Mouse (Mus musculus): ENCODE data around the gene Stab2. TPM values are rescaled to one million over a fixed set of nuclear protein-coding genes. Genes with fewer than 3 reads are reported as not detected.

Gene Stab2
- polyA plus RNA-seq, 1 experiment from 2014 or later: 3.8 TPM

GRCm38 (mm10) chr10:86890166-86890930 lies 117.5 kb downstream of the Stab2 start:
- ATAC-seq (ENCODE audit: low FRiP score, low TSS enrichment): no peak
- Histone ChIP-seq H3K4me2 (replicated peaks; ENCODE audit: low read depth, low read length) (no peak overlapping the region), H3K4me3 (ENCODE audit: low read length) (no peak overlapping the region), H3K27ac (ENCODE audit: low read depth, low read length) (no peak overlapping the region), H3K4me1 (ENCODE audit: control insufficient read depth, insufficient read depth, low read length) (no peaks in the 10 kb centered on the region), H3K9ac (ENCODE audit: low read depth, low read length) (no peak overlapping the region), H3K27me3 (ENCODE audit: control insufficient read depth, insufficient read depth, low read length) (no peaks in the 10 kb centered on the region), H3K36me3 (ENCODE audit: control insufficient read depth, insufficient read depth, low read length) (no peaks in the 10 kb centered on the region), H3K9me3 (ENCODE audit: control insufficient read depth, low read length) (no peaks in the 10 kb centered on the region)
- 90% methylated on average over 14 of the region's 14 CpGs for WGBS

DNA sequence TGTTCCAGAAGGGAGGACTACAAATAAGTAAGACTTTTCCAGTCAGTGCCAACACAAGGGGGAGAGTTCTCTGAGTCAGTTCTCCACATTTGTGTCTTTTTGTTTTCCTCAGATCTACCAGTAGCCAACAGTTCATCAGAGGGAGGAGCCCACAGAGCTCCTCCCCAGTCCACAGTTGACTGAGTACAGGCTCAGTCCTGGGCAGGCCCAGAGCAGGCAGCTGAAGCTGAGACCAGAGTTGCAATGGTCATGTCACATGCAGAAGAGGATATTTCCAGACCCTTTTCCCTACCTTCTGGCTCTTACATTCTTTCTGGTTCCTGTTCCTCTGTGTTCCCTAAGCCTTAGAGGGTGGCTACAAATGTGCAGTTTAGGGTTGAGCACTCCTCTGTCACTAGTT lies 118.4 kb downstream of the Stab2 start:
- Histone ChIP-seq H3K9ac (ENCODE audit: low read depth, low read length) (no peak overlapping the region), H3K27me3 (ENCODE audit: control insufficient read depth, insufficient read depth, low read length) (no peaks in the 10 kb centered on the region), H3K9me3 (ENCODE audit: control insufficient read depth, low read length) (no peaks in the 10 kb centered on the region), H3K36me3 (ENCODE audit: control insufficient read depth, insufficient read depth, low read length) (no peaks in the 10 kb centered on the region), H3K4me3 (ENCODE audit: low read length) (no peak overlapping the region), H3K4me1 (ENCODE audit: control insufficient read depth, insufficient read depth, low read length) (no peaks in the 10 kb centered on the region), H3K4me2 (replicated peaks; ENCODE audit: low read depth, low read length) (no peak overlapping the region), H3K27ac (ENCODE audit: low read depth, low read length) (no peak overlapping the region)
- no peak for ATAC-seq (ENCODE audit: low FRiP score, low TSS enrichment)

DNA sequence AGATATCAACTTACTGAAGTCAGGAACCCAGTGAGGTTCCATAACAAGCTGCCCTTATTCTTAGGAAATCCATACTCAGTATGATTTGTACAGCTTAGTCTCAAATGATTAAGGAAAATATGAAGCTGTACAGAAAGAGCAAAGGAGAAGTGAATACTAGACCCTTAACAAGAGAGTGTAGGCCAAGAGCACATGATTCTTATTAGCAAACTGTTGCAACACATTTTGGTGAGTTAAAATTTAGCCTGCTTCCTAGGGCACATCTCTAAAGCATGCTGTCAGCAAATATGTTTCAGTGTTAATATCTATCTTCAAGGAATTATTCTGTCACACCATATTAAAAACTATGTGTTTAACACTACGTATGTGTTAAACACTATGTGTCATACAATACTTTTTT lies 121.4 kb downstream of the Stab2 start:
- Histone ChIP-seq H3K27ac (ENCODE audit: low read depth, low read length) (no peak overlapping the region), H3K4me1 (ENCODE audit: control insufficient read depth, insufficient read depth, low read length) (no peaks in the 10 kb centered on the region), H3K9me3 (ENCODE audit: control insufficient read depth, low read length) (no peaks in the 10 kb centered on the region), H3K4me2 (replicated peaks; ENCODE audit: low read depth, low read length) (no peak overlapping the region), H3K9ac (ENCODE audit: low read depth, low read length) (no peak overlapping the region), H3K36me3 (ENCODE audit: control insufficient read depth, insufficient read depth, low read length) (no peaks in the 10 kb centered on the region), H3K27me3 (ENCODE audit: control insufficient read depth, insufficient read depth, low read length) (no peaks in the 10 kb centered on the region), H3K4me3 (ENCODE audit: low read length) (no peak overlapping the region)
- WGBS: 92% methylated on average over 1 of the region's 1 CpGs
- ATAC-seq (ENCODE audit: low FRiP score, low TSS enrichment): no peak

DNA sequence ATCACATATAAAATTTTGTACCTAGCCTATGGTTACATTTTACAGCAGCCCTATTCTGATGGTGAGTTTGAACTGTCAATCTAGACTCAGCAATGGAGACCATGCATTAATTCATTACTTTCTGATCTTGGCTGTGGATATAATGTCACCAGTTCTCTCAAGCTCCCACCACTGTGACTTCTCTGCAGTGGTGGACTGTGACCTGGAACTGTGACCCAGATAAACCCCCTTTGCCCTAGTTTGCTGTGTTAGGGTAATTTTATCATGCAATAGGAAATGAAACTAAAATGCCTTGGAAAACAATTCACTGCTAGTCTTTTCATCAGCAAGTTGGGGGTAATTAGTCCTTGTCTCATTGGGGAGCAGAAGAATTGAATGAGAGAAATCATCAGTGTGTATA lies 126.4 kb downstream of the Stab2 start:
- ATAC-seq (ENCODE audit: low FRiP score, low TSS enrichment): no peak

DNA sequence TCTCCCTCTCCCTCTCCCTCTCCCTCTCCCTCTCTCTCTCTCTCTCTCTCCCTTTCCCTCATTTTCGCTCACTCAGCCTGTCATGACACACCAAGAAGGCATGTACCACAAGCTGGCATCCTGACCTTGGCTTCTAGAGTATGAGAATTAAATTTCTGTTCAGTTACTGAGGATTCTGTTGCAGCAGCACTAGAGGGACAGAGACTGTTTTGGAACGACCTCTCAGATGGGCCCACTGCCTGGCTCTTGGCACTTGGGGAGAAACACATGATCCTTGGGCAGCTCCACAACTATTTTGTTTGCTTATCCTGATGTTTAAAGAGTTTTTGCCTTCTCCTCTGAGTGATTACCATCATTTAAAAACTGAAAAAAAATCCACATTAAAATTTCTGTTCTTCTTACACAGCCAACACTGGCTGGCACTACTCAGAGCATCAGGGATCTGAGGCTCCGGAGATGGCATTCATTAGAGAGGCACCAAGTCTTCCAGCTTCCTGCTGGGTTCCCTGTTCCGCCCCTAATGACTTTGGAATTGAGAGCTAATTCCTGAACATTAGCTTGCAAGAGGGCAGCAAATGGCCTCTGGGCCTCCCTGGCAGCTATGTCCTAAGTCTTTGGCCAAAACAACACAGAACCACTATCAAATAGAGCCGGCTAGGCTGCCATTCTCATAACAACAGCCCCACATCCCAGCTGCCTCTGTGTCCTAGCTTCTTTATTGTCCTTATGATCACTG lies 127.6 kb downstream of the Stab2 start:
- Histone ChIP-seq H3K4me3 (ENCODE audit: low read length) (no peak overlapping the region), H3K27me3 (ENCODE audit: control insufficient read depth, insufficient read depth, low read length) (no peaks in the 10 kb centered on the region), H3K36me3 (ENCODE audit: control insufficient read depth, insufficient read depth, low read length) (no peaks in the 10 kb centered on the region), H3K9ac (ENCODE audit: low read depth, low read length) (no peak overlapping the region), H3K4me2 (replicated peaks; ENCODE audit: low read depth, low read length) (no peak overlapping the region), H3K9me3 (ENCODE audit: control insufficient read depth, low read length) (no peaks in the 10 kb centered on the region), H3K27ac (ENCODE audit: low read depth, low read length) (no peak overlapping the region), H3K4me1 (ENCODE audit: control insufficient read depth, insufficient read depth, low read length) (no peaks in the 10 kb centered on the region)
- WGBS: 47% methylated on average over 5 of the region's 5 CpGs
- no peak for ATAC-seq (ENCODE audit: low FRiP score, low TSS enrichment)

More for the DNA sequence above, 126.4 kb downstream of the Stab2 start:
- Histone ChIP-seq H3K4me3 (ENCODE audit: low read length) (no peak overlapping the region), H3K36me3 (ENCODE audit: control insufficient read depth, insufficient read depth, low read length) (no peaks in the 10 kb centered on the region), H3K4me2 (replicated peaks; ENCODE audit: low read depth, low read length) (no peak overlapping the region), H3K4me1 (ENCODE audit: control insufficient read depth, insufficient read depth, low read length) (no peaks in the 10 kb centered on the region), H3K9me3 (ENCODE audit: control insufficient read depth, low read length) (no peaks in the 10 kb centered on the region), H3K9ac (ENCODE audit: low read depth, low read length) (no peak overlapping the region), H3K27me3 (ENCODE audit: control insufficient read depth, insufficient read depth, low read length) (no peaks in the 10 kb centered on the region), H3K27ac (ENCODE audit: low read depth, low read length) (no peak overlapping the region)

DNA sequence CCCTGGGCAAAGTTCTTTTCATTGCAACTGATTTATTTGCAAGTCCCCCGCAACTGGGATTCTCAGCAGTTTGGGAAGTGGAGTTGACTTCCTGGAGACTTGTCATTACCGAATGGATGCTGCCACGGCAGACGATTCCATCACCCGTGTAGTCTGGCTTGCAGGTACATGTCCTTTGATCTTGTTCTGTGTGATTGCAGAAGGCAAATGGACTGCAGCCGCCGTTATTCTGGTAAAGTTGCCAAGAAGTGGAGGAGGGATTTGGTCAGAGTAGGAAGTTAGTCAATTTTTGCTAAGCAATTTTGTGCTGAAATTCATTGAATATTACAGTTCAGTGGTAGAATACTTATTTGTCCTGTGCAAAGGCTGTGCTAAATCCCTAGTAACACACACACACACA lies 129.1 kb downstream of the Stab2 start:
- H3K9me3 ChIP-seq (ENCODE audit: control insufficient read depth, low read length): no peaks in the 10 kb centered on the region
- no peak overlapping the region for H3K4me3 ChIP-seq (ENCODE audit: low read length)
- H3K27me3 ChIP-seq (ENCODE audit: control insufficient read depth, insufficient read depth, low read length): no peaks in the 10 kb centered on the region
- H3K27ac ChIP-seq (ENCODE audit: low read depth, low read length): no peak overlapping the region
- no peak for ATAC-seq (ENCODE audit: low FRiP score, low TSS enrichment)
- WGBS: 40% methylated on average over 7 of the region's 7 CpGs
- no peaks in the 10 kb centered on the region for H3K36me3 ChIP-seq (ENCODE audit: control insufficient read depth, insufficient read depth, low read length)
- no peaks in the 10 kb centered on the region for H3K4me1 ChIP-seq (ENCODE audit: control insufficient read depth, insufficient read depth, low read length)
- H3K4me2 ChIP-seq (replicated peaks; ENCODE audit: low read depth, low read length): no peak overlapping the region
- no peak overlapping the region for H3K9ac ChIP-seq (ENCODE audit: low read depth, low read length)

- Histone ChIP-seq H3K4me1 (ENCODE audit: control insufficient read depth, insufficient read depth, low read length) (no peaks in the 10 kb centered on the region), H3K27ac (ENCODE audit: low read depth, low read length) (no peak overlapping the region), H3K9ac (ENCODE audit: low read depth, low read length) (no peak overlapping the region), H3K36me3 (ENCODE audit: control insufficient read depth, insufficient read depth, low read length) (no peaks in the 10 kb centered on the region), H3K4me2 (replicated peaks; ENCODE audit: low read depth, low read length) (no peak overlapping the region), H3K9me3 (ENCODE audit: control insufficient read depth, low read length) (no peaks in the 10 kb centered on the region), H3K4me3 (ENCODE audit: low read length) (no peak overlapping the region), H3K27me3 (ENCODE audit: control insufficient read depth, insufficient read depth, low read length) (no peaks in the 10 kb centered on the region)
- ATAC-seq (ENCODE audit: low FRiP score, low TSS enrichment): no peak
- 70% methylated on average over 5 of the region's 5 CpGs for WGBS
Measured at GRCm38 (mm10) chr10:86872591-86872990, 135.2 kb downstream of the Stab2 start.

DNA sequence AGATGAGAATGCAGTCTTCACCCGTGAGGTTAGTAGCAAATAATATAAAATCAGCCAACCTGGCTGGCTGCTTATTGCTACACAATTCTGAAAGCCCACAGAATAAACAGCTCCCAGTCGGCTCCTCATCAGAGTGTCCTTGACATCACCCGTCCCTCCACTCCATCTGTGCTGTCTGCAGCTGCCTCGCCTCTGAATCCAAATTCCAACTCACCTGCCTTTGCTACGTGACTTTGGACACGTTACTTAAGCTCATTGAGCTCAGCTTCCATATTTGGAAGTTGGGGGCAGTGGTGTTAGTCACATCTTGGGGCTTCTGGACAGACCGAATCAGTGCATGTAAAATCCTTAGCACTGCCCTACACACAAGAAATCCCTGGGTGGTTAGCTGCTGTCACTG lies 135.7 kb downstream of the Stab2 start:
- H3K27ac ChIP-seq (ENCODE audit: low read depth, low read length): no peak overlapping the region
- H3K9me3 ChIP-seq (ENCODE audit: control insufficient read depth, low read length): no peaks in the 10 kb centered on the region
- no peak overlapping the region for H3K9ac ChIP-seq (ENCODE audit: low read depth, low read length)
- no peaks in the 10 kb centered on the region for H3K4me1 ChIP-seq (ENCODE audit: control insufficient read depth, insufficient read depth, low read length)
- H3K36me3 ChIP-seq (ENCODE audit: control insufficient read depth, insufficient read depth, low read length): no peaks in the 10 kb centered on the region
- H3K27me3 ChIP-seq (ENCODE audit: control insufficient read depth, insufficient read depth, low read length): no peaks in the 10 kb centered on the region
- no peak for ATAC-seq (ENCODE audit: low FRiP score, low TSS enrichment)
- 84% methylated on average over 7 of the region's 7 CpGs for WGBS
- no peak overlapping the region for H3K4me3 ChIP-seq (ENCODE audit: low read length)
- no peak overlapping the region for H3K4me2 ChIP-seq (replicated peaks; ENCODE audit: low read depth, low read length)

GRCm38 (mm10) chr10:86863429-86863828 lies 144.4 kb downstream of the Stab2 start:
- no peak for ATAC-seq (ENCODE audit: low FRiP score, low TSS enrichment)
- Histone ChIP-seq H3K9me3 (ENCODE audit: control insufficient read depth, low read length) (no peaks in the 10 kb centered on the region), H3K27ac (ENCODE audit: low read depth, low read length) (no peak overlapping the region), H3K9ac (ENCODE audit: low read depth, low read length) (no peak overlapping the region), H3K27me3 (ENCODE audit: control insufficient read depth, insufficient read depth, low read length) (no peaks in the 10 kb centered on the region), H3K36me3 (ENCODE audit: control insufficient read depth, insufficient read depth, low read length) (no peaks in the 10 kb centered on the region), H3K4me1 (ENCODE audit: control insufficient read depth, insufficient read depth, low read length) (no peaks in the 10 kb centered on the region), H3K4me2 (replicated peaks; ENCODE audit: low read depth, low read length) (no peak overlapping the region), H3K4me3 (ENCODE audit: low read length) (no peak overlapping the region)
- WGBS: 84% methylated on average over 6 of the region's 6 CpGs

Data from kidney, embryonic 14.5 days (tissue).